Comparison of ENCODE assay signal across 19 mouse cellular contexts in the genomic region with DNA sequence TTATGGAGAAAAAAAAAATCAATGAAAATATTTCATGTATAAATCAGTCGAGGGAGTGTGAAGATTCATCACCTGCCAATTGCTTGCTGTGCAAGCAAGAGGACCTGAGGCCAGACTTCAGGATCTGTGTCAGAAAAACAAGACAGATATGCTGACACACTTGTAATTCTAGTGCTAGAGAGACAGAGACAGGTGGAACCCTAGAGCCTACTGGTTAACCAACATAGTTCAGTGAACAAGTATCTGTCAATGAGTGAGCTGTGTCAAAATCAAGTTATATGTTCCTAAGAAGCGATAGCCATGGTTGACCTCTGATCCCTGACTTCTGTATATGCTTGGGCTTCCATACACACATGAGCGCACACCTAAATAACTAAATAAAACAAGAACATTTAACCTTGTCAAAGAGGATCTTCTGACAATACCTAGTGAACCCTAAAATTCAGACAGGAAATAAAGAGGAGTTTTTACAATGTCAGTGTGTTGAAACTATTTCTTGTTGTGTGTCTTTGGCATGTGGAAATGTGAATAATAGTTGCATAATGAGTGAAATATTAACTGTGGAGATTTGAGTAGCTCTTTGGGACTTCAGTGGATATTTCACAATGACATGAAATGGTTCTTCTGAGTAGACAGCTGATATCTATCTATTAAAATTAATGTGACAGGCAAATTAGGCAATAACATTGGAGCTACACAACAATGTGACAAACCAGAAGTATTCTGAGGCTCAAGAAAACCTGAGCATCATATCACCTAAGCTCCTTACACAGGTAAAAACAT. TPM values are rescaled to one million over a fixed set of nuclear protein-coding genes. Genes with fewer than 3 reads are reported as not detected.
DNase-seq lines count a peak whose midpoint lies in the region; TF ChIP-seq lines count a peak whose summit lies in the region.
"Had no signal": no experiment of that assay in that cellular context is flagged by ENCODE, and none has a peak within 500 bp of the region (broad histone marks: within the 10 kb centered on the region; RNA-seq: fewer than 3 reads in every experiment).

No protein-coding gene starts in this region.

- no peak overlapping the region for H3K4me3 ChIP-seq in kidney, adult 2 months (ENCODE audit: insufficient read depth, low read depth, low read length)
- no peak overlapping the region for H3K4me3 ChIP-seq in myocyte
- H3K4me3 ChIP-seq: forebrain, embryonic 10.5 days; heart, embryonic 10.5 days; hindbrain, embryonic 12.5 days had no signal

- H3K36me3 ChIP-seq in kidney, adult 2 months (ENCODE audit: control insufficient read depth, insufficient read depth, low read length) = no peaks in the 10 kb centered on the region
- H3K36me3 ChIP-seq in myocyte (ENCODE audit: control insufficient read depth, insufficient read depth) = no peaks in the 10 kb centered on the region
- H3K36me3 ChIP-seq: forebrain, embryonic 10.5 days; hindbrain, embryonic 12.5 days had no signal

- no peaks in the 10 kb centered on the region for H3K27me3 ChIP-seq in kidney, adult 2 months (replicated peaks; ENCODE audit: control insufficient read depth, insufficient read depth, low read length)
- H3K27me3 ChIP-seq in myocyte (ENCODE audit: control insufficient read depth, insufficient read depth, insufficient read length) = no peaks in the 10 kb centered on the region
- H3K27me3 ChIP-seq: hindbrain, embryonic 12.5 days had no signal

- TF ChIP-seq POLR2A in kidney, adult 2 months (IDR thresholded peaks at IDR 0.05; ENCODE audit: low read depth, low read length) = no peak
- TF ChIP-seq POLR2A in myocyte (IDR thresholded peaks at IDR 0.05; ENCODE audit: insufficient read length, low read depth) = no peak

- peak; percentile 19 for DNase-seq in kidney, adult 2 months
- no peak for DNase-seq in kidney, postnatal 4 days
- DNase-seq in 416B (ENCODE audit: low read depth) = peak; percentile 57
- peak; percentile 57 for DNase-seq in fat pad, adult 2 months (ENCODE audit: extremely low read depth, low read depth, low spot score)
- no peak for DNase-seq in ovary, postnatal 14 days (ENCODE audit: low spot score)
- DNase-seq in adrenal gland, postnatal 14 days = no peak
- DNase-seq: adrenal gland, postnatal 25 days; cerebellum, adult 18-20 months; cerebellum, adult 9-11 months; cerebellum, postnatal 36 days; gastrocnemius, postnatal 14 days; heart, adult 18-20 months; heart, postnatal 10 days; heart, postnatal 4 days had no signal

- no peak overlapping the region for H3ac ChIP-seq in myocyte (ENCODE audit: control insufficient read depth, insufficient read length)

- H3K4me2 ChIP-seq in myocyte (ENCODE audit: low read depth) = no peak overlapping the region
- H3K4me2 ChIP-seq: hindbrain, embryonic 12.5 days had no signal

- no peaks in the 10 kb centered on the region for H3K79me2 ChIP-seq in myocyte (ENCODE audit: control insufficient read depth, insufficient read depth)

- H3K27ac ChIP-seq in kidney, adult 2 months (ENCODE audit: insufficient read depth, low read depth, low read length) = no peak overlapping the region
- H3K27ac ChIP-seq: forebrain, embryonic 10.5 days; heart, embryonic 10.5 days; hindbrain, embryonic 12.5 days; hindbrain, postnatal 0 days had no signal

- no peak for TF ChIP-seq CTCF in kidney, adult 2 months (conservative IDR thresholded peaks at IDR 0.05; ENCODE audit: insufficient read depth, insufficient read length, low read depth, low read length)

- 67% methylated on average over 3 of the region's 3 CpGs for WGBS in kidney, adult 2 months

- H3K4me1 ChIP-seq in kidney, adult 2 months (ENCODE audit: control insufficient read depth, insufficient read depth, low read length) = no peaks in the 10 kb centered on the region
- H3K4me1 ChIP-seq: forebrain, embryonic 10.5 days; heart, embryonic 10.5 days; hindbrain, embryonic 12.5 days had no signal

TF ChIP-seq in myocyte, 11 proteins besides CTCF, POLR2A, EP300 and RAD21:
- TF ChIP-seq MAX (IDR thresholded peaks at IDR 0.05; ENCODE audit: low read depth) (no peak), MYOD1 (IDR thresholded peaks at IDR 0.05; ENCODE audit: control insufficient read depth in 1 of 3, insufficient read length in 2 of 3, low read depth in 2 of 3) (peak; percentile 33 to 70 (median 67))

RNA-seq across cellular contexts. Expression of a gene that starts 32.7 kb away (rescaled TPM):
- polyA plus RNA-seq in kidney, adult 2 months (2012; rRNA removed) = 13.9 and 15.3 TPM in 2 replicates
- polyA plus RNA-seq in myocyte (2012; fragmentation: generic; extraction: Trizol) = 10.6 TPM
- 17.1 and 25.0 TPM in 2 replicates for total RNA-seq in adrenal gland, postnatal 14 days (2021)

Comparison
In these comparisons a context has a peak if more than half of its experiments do, and no peak if none do; other contexts are left out.
1. DNase-seq: peak in kidney, adult 2 months (single experiment), 416B (single experiment) and fat pad, adult 2 months (single experiment); none in kidney, postnatal 4 days (0 of 2), ovary, postnatal 14 days (single experiment) and adrenal gland, postnatal 14 days (single experiment).